In the genomic region with DNA sequence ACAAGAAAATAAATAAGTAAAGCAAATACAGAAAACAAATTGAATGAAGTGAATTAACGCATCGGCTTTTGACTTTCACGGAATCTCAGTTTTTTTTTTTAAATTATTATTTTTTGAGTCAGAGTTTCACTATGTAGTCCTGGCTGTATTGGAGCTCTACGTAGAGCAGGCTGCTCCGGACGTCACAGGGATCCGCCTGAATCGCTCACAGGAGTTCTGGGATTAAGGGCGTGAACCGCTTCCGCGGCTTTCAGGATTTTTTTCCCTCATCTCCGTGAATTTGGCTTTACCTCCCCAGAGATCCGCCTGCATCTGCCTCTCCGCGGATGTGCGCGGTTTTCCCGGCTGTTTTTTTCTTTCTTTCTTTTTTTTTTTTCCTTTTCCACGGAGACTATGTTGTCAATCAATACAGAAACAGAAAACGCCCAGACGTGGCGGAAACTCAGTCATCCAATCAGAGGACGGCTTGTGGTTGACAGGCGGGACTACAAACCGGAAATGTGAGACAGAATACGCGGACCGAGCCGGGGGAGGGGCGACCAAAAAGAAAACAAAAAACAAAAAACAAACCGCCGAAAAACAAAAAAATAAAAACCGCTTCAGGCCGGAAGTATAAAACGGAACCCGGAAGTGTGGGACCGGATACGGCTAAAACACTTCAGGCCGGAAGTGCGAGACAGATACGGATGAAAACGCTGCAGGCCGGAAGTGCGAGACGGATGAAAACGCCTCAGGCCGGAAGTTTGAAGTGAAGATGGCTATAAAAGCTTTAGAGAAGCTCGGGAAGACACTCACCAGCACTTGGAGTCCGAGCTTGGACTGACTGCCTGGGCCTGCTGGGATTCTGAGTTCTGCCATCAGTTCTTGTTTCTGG, we compare ENCODE assay signal across 7 mouse cellular contexts. TPM values are rescaled to one million over a fixed set of nuclear protein-coding genes. Genes with fewer than 3 reads are reported as not detected.
A peak's percentile ranks its signal among the peaks of the same experiment; 100 is the strongest.
DNase-seq lines count a peak whose midpoint lies in the region; ATAC-seq lines count a peak whose summit lies in the region.

A gene (plus strand): TSS at position 208 of the 874 bp plus-strand sequence.

- H3K4me2 ChIP-seq in intestine, embryonic 16.5 days (ENCODE audit: low read depth, low read length) = peak within 1 kb of the TSS; percentile 52
- H3K4me2 ChIP-seq in midbrain, embryonic 11.5 days = peak within 1 kb of the TSS; percentile 48

- H3K9me3 ChIP-seq in intestine, embryonic 16.5 days (ENCODE audit: control insufficient read depth, low read length) = no peaks in the 10 kb centered on the region
- H3K9me3 ChIP-seq in midbrain, embryonic 11.5 days (ENCODE audit: control insufficient read depth, low read length) = peaks cover 3% of the 10 kb centered on the region; the same call in 1 of the 2 replicates

- H3K27ac ChIP-seq in intestine, embryonic 16.5 days (ENCODE audit: low read length) = peak within 1 kb of the TSS; percentile 77
- peak within 1 kb of the TSS; percentile 60 for H3K27ac ChIP-seq in midbrain, embryonic 11.5 days (ENCODE audit: low read depth, low read length)

- H3K27me3 ChIP-seq in intestine, embryonic 16.5 days (replicated peaks; ENCODE audit: control insufficient read depth, insufficient read depth, low read length) = no peaks in the 10 kb centered on the region
- no peaks in the 10 kb centered on the region for H3K27me3 ChIP-seq in midbrain, embryonic 11.5 days (ENCODE audit: control insufficient read depth, insufficient read depth, low read length)

- peak; percentile 98 for ATAC-seq in intestine, embryonic 16.5 days
- peak; percentile 95 for ATAC-seq in midbrain, embryonic 11.5 days (ENCODE audit: low FRiP score)

- peaks cover 14% of the 10 kb centered on the region for H3K36me3 ChIP-seq in intestine, embryonic 16.5 days (ENCODE audit: control insufficient read depth, insufficient read depth, low read length)
- H3K36me3 ChIP-seq in midbrain, embryonic 11.5 days (ENCODE audit: control insufficient read depth, insufficient read depth, low read length) = peaks cover 9% of the 10 kb centered on the region

- peak within 1 kb of the TSS; percentile 57 for H3K9ac ChIP-seq in intestine, embryonic 16.5 days (ENCODE audit: low read depth, low read length)
- peak within 1 kb of the TSS; percentile 66 for H3K9ac ChIP-seq in midbrain, embryonic 11.5 days (ENCODE audit: low read length)

- DNase-seq in adrenal gland, adult 8-10 months = peak; percentile 91
- DNase-seq in embryo, embryonic 9.5 days (ENCODE audit: extremely low spot score) = peak; percentile 92
- peak; percentile 70 to 87 for DNase-seq in gastrocnemius, postnatal 4 days (ENCODE audit: low spot score in 2 of 2)
- peak; percentile 88 to 95 for DNase-seq in left cerebral cortex, postnatal 36 days (ENCODE audit: low spot score in 2 of 2)
- peak; percentile 99 for DNase-seq in midbrain, embryonic 11.5 days (ENCODE audit: low spot score, missing footprints)
- peak; percentile 87 for DNase-seq in skeletal muscle tissue, adult 2 months (ENCODE audit: low read depth, low spot score)

- under 1% methylated on average over 50 of the region's 50 CpGs for WGBS in intestine, embryonic 16.5 days
- WGBS in midbrain, embryonic 11.5 days = 1% methylated on average over 50 of the region's 50 CpGs

- H3K4me3 ChIP-seq in intestine, embryonic 16.5 days (ENCODE audit: low read length) = peak within 1 kb of the TSS; percentile 60
- peak within 1 kb of the TSS; percentile 46 for H3K4me3 ChIP-seq in midbrain, embryonic 11.5 days (ENCODE audit: low read depth, low read length)

- intact Hi-C loops in left cerebral cortex, postnatal 36 days (cut with DNase I) = no loop called here

- peaks cover 3% of the 10 kb centered on the region; the same call in 1 of the 2 replicates for H3K4me1 ChIP-seq in intestine, embryonic 16.5 days (ENCODE audit: control insufficient read depth, insufficient read depth, low read length)
- peaks cover 2% of the 10 kb centered on the region; the same call in 1 of the 2 replicates for H3K4me1 ChIP-seq in midbrain, embryonic 11.5 days (ENCODE audit: control insufficient read depth, insufficient read depth, low read length)

RNA-seq across cellular contexts. Expression of the gene that starts here (rescaled TPM):
- 10 to 100 TPM; 12.1 to 15.1 (median 14.6) TPM for total RNA-seq in adrenal gland, adult 8-10 months (2022)
- 10 to 100 TPM in 1 of 2 experiments, 1 to 10 TPM in 1; 9.3 to 13.7 TPM for total RNA-seq in gastrocnemius, postnatal 4 days (2021)
- polyA plus RNA-seq in intestine, embryonic 16.5 days (2015; fragmentation: Nextera tagmentation; extraction: Ambion mirVana) = 12.5 and 13.9 TPM in 2 replicates
- total RNA-seq in left cerebral cortex, postnatal 36 days (2021) = 10 to 100 TPM; 13.2 to 14.1 TPM
- polyA plus RNA-seq in midbrain, embryonic 11.5 days (2014; fragmentation: Nextera tagmentation; extraction: Ambion mirVana) = 15.6 and 18.6 TPM in 2 replicates

Comparison
In these comparisons a context has a peak if more than half of its experiments do, and no peak if none do; other contexts are left out.
1. Peak in every context shown above with its lines: DNase-seq, ATAC-seq, H3K4me3 ChIP-seq and H3K27ac ChIP-seq.